Mouse (Mus musculus): ENCODE data around the gene Ankrd11. TPM values are rescaled to one million over a fixed set of nuclear protein-coding genes. Genes with fewer than 3 reads are reported as not detected.

Gene Ankrd11
- total and polyA plus RNA-seq, 3 experiments = 57.3 to 128 (median 96.3) TPM

- peaks cover 95% of the 10 kb centered on the region for H3K36me3 ChIP-seq (replicated peaks)
- TF ChIP-seq TAL1 (conservative IDR thresholded peaks at IDR 0.05; ENCODE audit: low read depth, low read length) (no peak), POLR2AphosphoS5 (IDR thresholded peaks at IDR 0.05; ENCODE audit: insufficient replicate concordance, low read depth, low read length) (no peak), GATA2 (IDR thresholded peaks at IDR 0.05; ENCODE audit: borderline replicate concordance, low read depth, low read length) (no peak), GATA1 (IDR thresholded peaks at IDR 0.05; ENCODE audit: borderline replicate concordance, low read length) (no peak), CTCF (IDR thresholded peaks at IDR 0.05; ENCODE audit: low read depth, low read length) (no peak)
- ATAC-seq (ENCODE audit: extremely low read depth, insufficient number of reproducible peaks, low FRiP score, poor library complexity, severe bottlenecking) = no peak
- no peak for DNase-seq (ENCODE audit: low spot score)
- H3K9me3 ChIP-seq (replicated peaks) = no peaks in the 10 kb centered on the region
- no peak overlapping the region for H3K4me3 ChIP-seq (ENCODE audit: low read depth, low read length)
- H3K4me1 ChIP-seq (ENCODE audit: insufficient read depth, low read depth, low read length) = peaks cover 28% of the 10 kb centered on the region
- H3K27me3 ChIP-seq (ENCODE audit: insufficient read depth, low read length) = no peaks in the 10 kb centered on the region
Measured at GRCm38 (mm10) chr8:122901476-122901875, 140.6 kb downstream of the Ankrd11 start.

- Histone ChIP-seq H3K36me3 (replicated peaks) (peaks cover 96% of the 10 kb centered on the region), H3K9me3 (replicated peaks) (no peaks in the 10 kb centered on the region), H3K27me3 (ENCODE audit: insufficient read depth, low read length) (no peaks in the 10 kb centered on the region), H3K4me3 (ENCODE audit: low read depth, low read length) (no peak overlapping the region), H3K4me1 (ENCODE audit: insufficient read depth, low read depth, low read length) (peaks cover 7% of the 10 kb centered on the region; the same call in 1 of the 2 replicates)
- TF ChIP-seq GATA2 (IDR thresholded peaks at IDR 0.05; ENCODE audit: borderline replicate concordance, low read depth, low read length) = no peak
- no peak for TF ChIP-seq POLR2AphosphoS5 (IDR thresholded peaks at IDR 0.05; ENCODE audit: insufficient replicate concordance, low read depth, low read length)
- TF ChIP-seq GATA1 (IDR thresholded peaks at IDR 0.05; ENCODE audit: borderline replicate concordance, low read length) = no peak
- TF ChIP-seq TAL1 (conservative IDR thresholded peaks at IDR 0.05; ENCODE audit: low read depth, low read length) = no peak
- no peak for TF ChIP-seq CTCF (IDR thresholded peaks at IDR 0.05; ENCODE audit: low read depth, low read length)
- no peak for DNase-seq (ENCODE audit: low spot score)
- no peak for ATAC-seq (ENCODE audit: extremely low read depth, insufficient number of reproducible peaks, low FRiP score, poor library complexity, severe bottlenecking)
Measured at GRCm38 (mm10) chr8:122899085-122899484, 143.0 kb downstream of the Ankrd11 start.

GRCm38 (mm10) chr8:122898473-122898872 is 143.6 kb downstream of the Ankrd11 start:
- Histone ChIP-seq H3K36me3 (replicated peaks) (peaks cover 97% of the 10 kb centered on the region), H3K4me3 (ENCODE audit: low read depth, low read length) (no peak overlapping the region), H3K4me1 (ENCODE audit: insufficient read depth, low read depth, low read length) (peaks cover 3% of the 10 kb centered on the region; the same call in 1 of the 2 replicates), H3K9me3 (replicated peaks) (no peaks in the 10 kb centered on the region), H3K27me3 (ENCODE audit: insufficient read depth, low read length) (no peaks in the 10 kb centered on the region)
- DNase-seq (ENCODE audit: low spot score) (no peak), ATAC-seq (ENCODE audit: extremely low read depth, insufficient number of reproducible peaks, low FRiP score, poor library complexity, severe bottlenecking) (no peak)
- TF ChIP-seq TAL1 (conservative IDR thresholded peaks at IDR 0.05; ENCODE audit: low read depth, low read length) = no peak
- TF ChIP-seq POLR2AphosphoS5 (IDR thresholded peaks at IDR 0.05; ENCODE audit: insufficient replicate concordance, low read depth, low read length) = no peak
- TF ChIP-seq GATA2 (IDR thresholded peaks at IDR 0.05; ENCODE audit: borderline replicate concordance, low read depth, low read length) = no peak
- no peak for TF ChIP-seq CTCF (IDR thresholded peaks at IDR 0.05; ENCODE audit: low read depth, low read length)
- no peak for TF ChIP-seq GATA1 (IDR thresholded peaks at IDR 0.05; ENCODE audit: borderline replicate concordance, low read length)

GRCm38 (mm10) chr8:122898018-122898417 is 144.1 kb downstream of the Ankrd11 start:
- no peak for DNase-seq (ENCODE audit: low spot score)
- Histone ChIP-seq H3K27me3 (ENCODE audit: insufficient read depth, low read length) (no peaks in the 10 kb centered on the region), H3K36me3 (replicated peaks) (peaks cover 99% of the 10 kb centered on the region), H3K9me3 (replicated peaks) (no peaks in the 10 kb centered on the region), H3K4me1 (ENCODE audit: insufficient read depth, low read depth, low read length) (peaks cover 3% of the 10 kb centered on the region; the same call in 1 of the 2 replicates), H3K4me3 (ENCODE audit: low read depth, low read length) (no peak overlapping the region)
- no peak for ATAC-seq (ENCODE audit: extremely low read depth, insufficient number of reproducible peaks, low FRiP score, poor library complexity, severe bottlenecking)
- TF ChIP-seq TAL1 (conservative IDR thresholded peaks at IDR 0.05; ENCODE audit: low read depth, low read length) = no peak
- no peak for TF ChIP-seq POLR2AphosphoS5 (IDR thresholded peaks at IDR 0.05; ENCODE audit: insufficient replicate concordance, low read depth, low read length)
- no peak for TF ChIP-seq GATA2 (IDR thresholded peaks at IDR 0.05; ENCODE audit: borderline replicate concordance, low read depth, low read length)
- TF ChIP-seq GATA1 (IDR thresholded peaks at IDR 0.05; ENCODE audit: borderline replicate concordance, low read length) = no peak
- TF ChIP-seq CTCF (IDR thresholded peaks at IDR 0.05; ENCODE audit: low read depth, low read length) = no peak

GRCm38 (mm10) chr8:122897200-122897599 is 144.9 kb downstream of the Ankrd11 start:
- H3K36me3 ChIP-seq (replicated peaks) = peaks cover 99% of the 10 kb centered on the region
- TF ChIP-seq GATA1 (IDR thresholded peaks at IDR 0.05; ENCODE audit: borderline replicate concordance, low read length) = no peak
- TF ChIP-seq TAL1 (conservative IDR thresholded peaks at IDR 0.05; ENCODE audit: low read depth, low read length) = no peak
- TF ChIP-seq CTCF (IDR thresholded peaks at IDR 0.05; ENCODE audit: low read depth, low read length) = no peak
- TF ChIP-seq GATA2 (IDR thresholded peaks at IDR 0.05; ENCODE audit: borderline replicate concordance, low read depth, low read length) = no peak
- no peak for TF ChIP-seq POLR2AphosphoS5 (IDR thresholded peaks at IDR 0.05; ENCODE audit: insufficient replicate concordance, low read depth, low read length)
- H3K4me1 ChIP-seq (ENCODE audit: insufficient read depth, low read depth, low read length) = no peaks in the 10 kb centered on the region
- ATAC-seq (ENCODE audit: extremely low read depth, insufficient number of reproducible peaks, low FRiP score, poor library complexity, severe bottlenecking) (no peak), DNase-seq (ENCODE audit: low spot score) (no peak)
- no peaks in the 10 kb centered on the region for H3K9me3 ChIP-seq (replicated peaks)
- no peaks in the 10 kb centered on the region for H3K27me3 ChIP-seq (ENCODE audit: insufficient read depth, low read length)
- H3K4me3 ChIP-seq (ENCODE audit: low read depth, low read length) = no peak overlapping the region

GRCm38 (mm10) chr8:122896317-122896716 is 145.8 kb downstream of the Ankrd11 start:
- no peak overlapping the region for H3K4me3 ChIP-seq (ENCODE audit: low read depth, low read length)
- peaks cover 99% of the 10 kb centered on the region for H3K36me3 ChIP-seq (replicated peaks)
- ATAC-seq (ENCODE audit: extremely low read depth, insufficient number of reproducible peaks, low FRiP score, poor library complexity, severe bottlenecking) (no peak), DNase-seq (ENCODE audit: low spot score) (no peak)
- H3K9me3 ChIP-seq (replicated peaks) = no peaks in the 10 kb centered on the region
- no peaks in the 10 kb centered on the region for H3K4me1 ChIP-seq (ENCODE audit: insufficient read depth, low read depth, low read length)
- no peak for TF ChIP-seq POLR2AphosphoS5 (IDR thresholded peaks at IDR 0.05; ENCODE audit: insufficient replicate concordance, low read depth, low read length)
- no peaks in the 10 kb centered on the region for H3K27me3 ChIP-seq (ENCODE audit: insufficient read depth, low read length)

Measured in G1E (cell line).